8 mouse cellular contexts compared by ENCODE assay signal in the genomic region with DNA sequence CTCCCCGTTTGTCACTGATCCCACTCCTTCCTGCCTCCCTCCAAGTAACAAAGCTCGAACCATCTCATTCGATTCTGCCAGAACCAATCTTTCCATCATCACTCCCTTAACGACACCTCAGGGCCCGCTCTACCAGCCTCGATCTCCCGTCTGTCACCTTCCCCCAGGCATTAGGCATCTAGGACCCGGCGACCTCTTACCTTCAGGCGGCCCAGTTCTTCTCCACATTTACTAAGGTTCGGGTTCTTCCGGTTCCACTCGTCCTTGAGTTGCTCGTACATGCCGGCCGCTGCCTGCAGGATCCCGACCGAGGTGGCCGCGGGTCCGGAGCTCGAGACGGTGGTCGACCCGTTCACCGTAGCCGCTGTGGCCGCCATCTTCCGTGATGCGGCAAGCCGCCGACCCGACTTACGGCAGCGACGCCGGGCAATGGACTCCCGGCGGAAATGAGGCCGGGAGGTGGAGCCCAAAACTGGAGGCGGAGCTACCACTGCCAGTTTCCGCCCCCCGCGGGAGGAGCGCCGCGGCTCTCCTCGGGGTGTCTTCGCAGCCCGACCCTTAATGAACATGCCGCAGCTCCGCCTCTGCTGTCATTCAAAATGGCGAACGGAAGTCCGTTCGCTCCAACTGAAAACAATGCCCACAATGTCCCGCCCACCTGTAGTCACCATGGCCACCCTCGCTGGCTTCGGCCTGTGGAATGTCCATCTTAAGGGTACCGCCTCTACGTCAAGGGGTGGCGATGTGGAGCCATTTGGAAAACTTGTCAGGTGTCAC. TPM values are rescaled to one million over a fixed set of nuclear protein-coding genes. Genes with fewer than 3 reads are reported as not detected.
DNase-seq lines count a peak whose midpoint lies in the region; ATAC-seq lines count a peak whose summit lies in the region.

A gene (minus strand): TSS at position 625 of the 777 bp plus-strand sequence.

- peaks cover 11% of the 10 kb centered on the region for H3K4me1 ChIP-seq in heart, embryonic 10.5 days
- H3K4me1 ChIP-seq in kidney, embryonic 15.5 days: peaks cover 18% of the 10 kb centered on the region

- WGBS in heart, embryonic 10.5 days: under 1% methylated on average over 62 of the region's 62 CpGs
- WGBS in kidney, embryonic 15.5 days: under 1% methylated on average over 62 of the region's 62 CpGs

- no peaks in the 10 kb centered on the region for H3K9me3 ChIP-seq in heart, embryonic 10.5 days
- H3K9me3 ChIP-seq in kidney, embryonic 15.5 days (replicated peaks): no peaks in the 10 kb centered on the region

- H3K36me3 ChIP-seq in heart, embryonic 10.5 days: peaks cover 25% of the 10 kb centered on the region
- peaks cover 24% of the 10 kb centered on the region for H3K36me3 ChIP-seq in kidney, embryonic 15.5 days

- ATAC-seq in erythroblast, adult 5-6 weeks (replicated peaks; ENCODE audit: low FRiP score, poor library complexity, severe bottlenecking): peak; percentile 98
- peak; percentile 97 for ATAC-seq in kidney, embryonic 15.5 days (replicated peaks; ENCODE audit: low FRiP score)
- peak; percentile 93 for ATAC-seq in monocyte, adult 5-6 weeks (replicated peaks; ENCODE audit: insufficient number of reproducible peaks, low FRiP score, low TSS enrichment, poor library complexity, severe bottlenecking)

- peak within 1 kb of the TSS; percentile 90 for H3K27ac ChIP-seq in heart, embryonic 10.5 days
- H3K27ac ChIP-seq in kidney, embryonic 15.5 days: peak within 1 kb of the TSS; percentile 70

- peak within 1 kb of the TSS; percentile 79 for H3K4me3 ChIP-seq in heart, embryonic 10.5 days
- peak within 1 kb of the TSS; percentile 78 for H3K4me3 ChIP-seq in kidney, embryonic 15.5 days (replicated peaks)

- DNase-seq in B cell, adult 2 months: peak; percentile 98
- peak; percentile 99 for DNase-seq in brain, adult 2 months (ENCODE audit: low read depth, low spot score)
- DNase-seq in heart, embryonic 10.5 days (ENCODE audit: low spot score): peak; percentile 99
- peak; percentile 97 for DNase-seq in liver
- DNase-seq in spleen, postnatal 4 days (ENCODE audit: low spot score in 2 of 2): peak; percentile 95 to 96

- peaks cover 1% of the 10 kb centered on the region; the same call in 1 of the 2 replicates for H3K27me3 ChIP-seq in heart, embryonic 10.5 days (ENCODE audit: insufficient read depth, poor library complexity, severe bottlenecking)
- no peaks in the 10 kb centered on the region for H3K27me3 ChIP-seq in kidney, embryonic 15.5 days

- H3K9ac ChIP-seq in kidney, embryonic 15.5 days: peak within 1 kb of the TSS; percentile 76

- H3K4me2 ChIP-seq in kidney, embryonic 15.5 days: peak within 1 kb of the TSS; percentile 80

RNA-seq across cellular contexts. Expression of the gene that starts here (rescaled TPM):
- 37.1 and 71.3 TPM in 2 replicates for total RNA-seq in erythroblast, adult 5-6 weeks (2015; ENCODE audit: low replicate concordance)
- 50.2 and 52.3 TPM in 2 replicates for total RNA-seq in erythroblast, adult 5-6 weeks (2017; ENCODE audit: low replicate concordance)
- polyA plus RNA-seq in heart, embryonic 10.5 days (2016; fragmentation: Nextera tagmentation; extraction: Ambion mirVana): 244 and 267 TPM in 2 replicates
- 263 and 266 TPM in 2 replicates for polyA plus RNA-seq in kidney, embryonic 15.5 days (2015; fragmentation: Nextera tagmentation; extraction: Ambion mirVana)
- 170 to 190 TPM (median 186 TPM) in 3 replicates for total RNA-seq in monocyte, adult 5-6 weeks (2017)

Comparison
In these comparisons a context has a peak if more than half of its experiments do, and no peak if none do; other contexts are left out.
1. Peak in every context shown above with its lines: DNase-seq, ATAC-seq, H3K4me3 ChIP-seq and H3K27ac ChIP-seq.